Mouse (Mus musculus): ENCODE results near the gene Asic1.
"Not testable (repeated sequence)": the region's sequence is repeated elsewhere in the genome, so short reads cannot be mapped to it uniquely, and the experiment has no call there.

Gene Asic1

DNA sequence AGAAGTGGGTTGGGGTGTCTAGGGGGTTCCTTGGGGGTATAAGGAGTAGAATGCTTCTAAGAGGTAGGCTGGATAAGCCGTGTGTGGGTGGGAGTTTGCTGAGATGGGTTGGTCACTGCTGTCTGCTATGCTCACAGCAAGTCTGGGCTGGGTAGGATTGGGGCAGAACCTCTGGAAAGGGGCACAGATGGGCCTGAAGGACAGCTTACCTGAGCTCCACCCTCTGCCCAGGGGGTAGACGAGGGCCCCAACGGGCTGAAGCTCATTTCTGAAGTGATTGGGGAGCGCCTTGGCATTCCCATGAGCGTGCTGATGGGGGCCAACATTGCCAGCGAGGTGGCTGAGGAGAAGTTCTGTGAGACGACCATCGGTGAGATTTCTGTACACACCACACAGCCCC, 49.7 kb downstream of the Asic1 start:
- no peak for DNase-seq (ENCODE audit: low spot score)

GRCm38 (mm10) chr15:99721921-99722743, 52.0 kb downstream of the Asic1 start:
- no peak for DNase-seq (ENCODE audit: low spot score)

DNA sequence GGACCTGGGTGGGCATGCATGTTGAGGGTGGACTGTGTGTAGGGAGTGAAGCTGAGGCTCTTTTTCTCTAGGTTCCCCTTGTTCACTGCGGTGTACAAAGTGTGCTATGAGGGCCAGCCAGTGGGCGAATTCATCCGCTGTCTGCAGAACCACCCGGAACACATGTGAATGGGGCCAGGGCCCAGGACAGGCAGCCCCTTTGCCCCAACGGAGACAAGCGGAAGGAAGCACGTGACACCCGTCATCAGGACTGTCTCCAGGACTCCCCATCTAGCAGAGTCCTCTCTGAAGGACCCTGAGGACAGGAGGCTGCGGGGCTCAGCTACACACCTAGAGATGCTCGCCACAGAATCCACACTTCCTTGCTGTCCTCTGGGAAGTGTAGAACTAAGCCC, 52.9 kb downstream of the Asic1 start:
- no peak for DNase-seq (ENCODE audit: low spot score)

DNA sequence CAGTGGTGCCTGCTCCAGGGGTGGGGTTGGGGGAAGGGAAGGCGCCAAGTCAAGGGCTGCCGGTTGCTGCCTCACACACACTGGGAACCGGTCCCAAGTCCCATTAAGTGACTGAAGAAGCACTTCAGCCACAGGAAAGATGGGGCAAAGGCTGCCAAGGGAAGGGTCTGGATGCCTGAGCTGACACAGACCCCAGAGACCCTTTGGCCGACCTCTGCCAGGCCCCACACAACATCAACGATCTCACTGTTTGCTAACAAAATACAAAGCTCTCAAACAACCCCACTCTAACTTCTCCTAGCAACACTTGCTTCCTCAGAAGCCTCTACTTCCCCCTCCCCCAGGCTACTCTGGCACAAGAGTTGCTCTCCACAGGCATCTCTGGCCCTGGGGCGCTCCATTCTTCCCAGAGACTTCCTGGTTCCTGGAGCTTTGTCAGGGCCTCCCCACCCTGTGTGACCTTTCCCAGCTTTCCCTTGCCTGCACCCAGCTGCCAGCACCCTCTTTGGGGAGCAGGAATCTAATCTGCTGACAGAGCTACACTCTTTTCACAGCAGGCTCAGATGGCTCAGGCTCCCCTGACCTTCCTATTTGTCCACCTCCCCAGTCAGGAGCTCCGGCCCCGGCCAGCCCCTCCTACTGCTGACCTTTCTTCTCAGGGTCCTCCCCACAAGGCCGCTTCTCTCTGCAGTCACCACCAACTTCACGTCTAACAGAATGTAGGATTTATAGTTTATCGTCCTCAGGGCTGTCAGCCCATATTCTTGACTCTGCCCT, 53.5 kb downstream of the Asic1 start:
- no peak for DNase-seq (ENCODE audit: low spot score)

DNA sequence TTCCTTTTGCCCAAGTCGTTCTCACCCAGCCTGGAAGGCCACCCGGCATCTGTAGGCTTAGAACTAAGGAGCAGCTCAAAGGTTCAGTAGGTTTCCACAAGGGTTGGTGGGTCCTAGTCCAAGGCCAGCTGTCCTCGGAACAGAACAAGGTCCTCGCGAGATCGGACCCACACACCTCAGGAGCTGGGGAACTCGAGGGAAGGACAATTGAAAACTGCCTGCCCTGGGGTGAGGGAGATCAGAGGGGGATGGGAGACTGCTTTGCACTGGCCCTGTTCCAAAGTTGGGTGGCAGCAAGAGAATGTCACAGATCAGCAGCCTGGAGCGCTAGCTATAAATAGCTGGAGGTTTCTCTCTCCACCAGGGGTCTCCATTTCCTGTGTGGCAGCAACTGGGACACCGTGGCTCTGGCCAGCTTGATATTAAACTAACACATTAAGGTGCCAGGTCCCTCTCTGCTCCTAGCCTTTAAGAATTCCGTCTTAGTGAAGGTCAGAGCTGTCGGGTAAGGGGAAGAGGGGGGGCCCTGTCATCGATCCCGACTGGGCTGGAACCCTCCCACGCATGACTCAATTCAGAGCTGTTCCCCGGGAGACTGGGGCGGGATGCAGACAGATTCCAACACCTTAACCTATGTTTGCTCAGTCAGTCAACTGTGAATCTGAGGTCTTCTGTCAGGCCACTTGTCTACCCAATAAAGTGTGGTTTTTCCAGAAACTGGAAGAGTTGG, 54.3 kb downstream of the Asic1 start:
- no peak for DNase-seq (ENCODE audit: low spot score)

GRCm38 (mm10) chr15:99725341-99726155, 55.4 kb downstream of the Asic1 start, which contains the start of gene Cox14:
TSS of gene Cox14 (plus strand) at chr15:99725618.
- DNase-seq (ENCODE audit: low spot score): peak; percentile 98

DNA sequence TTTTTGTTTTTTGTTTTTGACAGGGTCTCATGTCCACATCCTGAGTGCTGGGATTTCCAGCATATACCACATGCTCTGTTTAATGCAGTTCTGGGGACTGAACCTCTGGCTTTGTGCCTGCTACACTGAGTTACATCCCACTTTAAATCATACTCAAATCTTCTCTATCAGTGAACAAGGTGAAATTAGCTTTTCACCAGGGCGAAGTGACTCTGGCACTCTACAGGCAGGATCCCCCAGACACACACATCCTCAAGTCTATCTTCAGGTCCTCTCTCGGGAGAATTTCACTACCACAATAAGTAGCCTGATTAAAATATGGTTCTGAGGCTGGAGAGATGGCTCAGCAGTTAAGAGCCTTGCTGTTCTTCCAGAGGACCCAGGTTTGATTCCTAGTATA, 56.4 kb downstream of the Asic1 start:
- DNase-seq (ENCODE audit: low spot score): no peak

- not testable (repeated sequence) for DNase-seq (ENCODE audit: low spot score)
These were observed 56.9 kb downstream of the Asic1 start for GRCm38 (mm10) chr15:99727039-99727438.

GRCm38 (mm10) chr15:99727525-99727924, 57.4 kb downstream of the Asic1 start:
- DNase-seq (ENCODE audit: low spot score): no peak

DNA sequence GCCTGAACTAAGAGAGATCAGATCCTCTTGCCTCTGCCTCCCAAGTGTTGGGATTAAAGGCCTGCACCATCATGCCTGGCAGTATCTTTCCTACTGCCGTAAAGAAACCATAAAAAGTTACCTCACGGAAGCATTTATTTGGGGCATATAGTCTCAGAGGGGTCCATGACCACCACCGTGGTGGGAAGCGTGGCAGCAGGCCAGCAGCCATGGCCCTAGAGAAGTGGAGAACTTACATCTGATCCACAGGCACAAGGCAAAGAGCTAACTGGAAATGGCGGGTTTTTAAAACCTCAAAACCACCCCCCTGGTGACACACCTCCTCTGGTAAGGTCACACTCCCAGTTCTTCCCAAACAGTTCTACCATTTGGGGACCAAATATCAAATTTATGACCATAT, 58.0 kb downstream of the Asic1 start:
- DNase-seq (ENCODE audit: low spot score): no peak

GRCm38 (mm10) chr15:99729056-99729783, 59.1 kb downstream of the Asic1 start:
- no peak for DNase-seq (ENCODE audit: low spot score)

GRCm38 (mm10) chr15:99731167-99731566, 61.0 kb downstream of the Asic1 start:
- DNase-seq (ENCODE audit: low spot score): no peak

GRCm38 (mm10) chr15:99731678-99732077, 61.5 kb downstream of the Asic1 start:
- DNase-seq (ENCODE audit: low spot score): no peak

DNA sequence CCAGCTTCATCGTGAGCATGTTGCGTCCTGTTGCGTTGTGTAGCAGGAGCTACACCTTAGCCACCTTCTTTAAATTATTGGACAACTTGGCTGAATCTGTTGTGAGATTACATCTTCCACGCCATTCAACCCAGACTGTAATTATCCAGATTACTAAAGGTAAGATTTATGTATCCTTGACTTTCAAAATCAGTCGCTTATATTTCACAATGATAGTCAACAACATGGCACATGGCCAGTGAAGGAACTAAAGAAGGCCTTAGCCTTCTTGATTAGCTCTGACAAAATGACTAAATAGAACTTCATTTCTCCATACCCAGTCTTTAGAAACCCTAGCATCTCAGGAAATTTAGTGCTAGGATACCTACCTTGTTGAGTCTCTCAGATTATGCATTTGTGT, 63.0 kb downstream of the Asic1 start:
- DNase-seq (ENCODE audit: low spot score): no peak

GRCm38 (mm10) chr15:99735631-99736030, 65.5 kb downstream of the Asic1 start:
- peak; percentile 100 for DNase-seq (ENCODE audit: low spot score)

DNA sequence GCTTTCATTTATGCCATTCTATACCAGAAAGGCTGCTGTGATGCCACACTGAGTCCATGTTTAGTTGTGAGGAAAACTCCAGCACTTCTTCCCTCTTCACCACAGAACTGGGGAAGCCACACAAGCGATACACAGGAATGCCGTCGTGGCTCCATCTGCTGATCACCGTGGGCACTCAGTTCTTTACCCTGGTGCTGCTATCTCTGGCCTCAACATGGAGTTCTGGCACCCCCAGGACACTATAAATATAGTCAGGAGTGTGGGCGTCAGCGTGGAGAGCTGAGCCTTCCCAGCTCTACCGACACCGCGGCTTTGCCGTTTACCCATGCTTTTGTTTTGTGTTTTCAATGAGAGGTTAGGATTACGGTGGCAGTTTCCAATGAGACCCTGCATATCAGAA, 66.5 kb downstream of the Asic1 start:
- no peak for DNase-seq (ENCODE audit: low spot score)

GRCm38 (mm10) chr15:99740229-99740628, 70.1 kb downstream of the Asic1 start:
- no peak for DNase-seq (ENCODE audit: low spot score)

Measured in left cerebral cortex, adult 11 months (tissue).